Mouse (Mus musculus): Measurements from ENCODE around the gene Pde2a.

DNA sequence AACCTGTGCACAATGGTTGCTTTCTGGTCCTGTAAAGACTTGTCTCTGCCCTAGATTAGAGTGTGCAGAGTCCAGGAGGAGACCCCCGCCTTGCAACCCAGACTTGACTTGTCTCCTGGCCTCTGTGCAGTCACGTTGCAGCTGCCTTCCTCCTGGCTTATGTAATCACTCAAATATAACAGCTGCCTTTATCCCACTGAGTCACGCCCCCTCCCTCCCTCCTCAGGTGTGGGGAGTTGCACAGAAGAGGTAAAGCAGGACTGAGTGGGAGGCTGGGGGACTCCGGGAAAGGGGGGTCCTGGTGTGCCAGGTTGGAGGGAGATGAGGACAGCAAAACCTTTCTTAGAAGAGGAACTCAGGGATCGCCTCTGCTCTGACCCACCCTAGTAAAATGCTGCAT lies 5.1 kb upstream of the Pde2a start:
- TF ChIP-seq EP300 (IDR thresholded peaks at IDR 0.05; ENCODE audit: low read depth) (no peak), CTCF (IDR thresholded peaks at IDR 0.05; ENCODE audit: low read depth) (no peak)
